Mouse (Mus musculus): Measurements from ENCODE around the gene Mfsd12.

The Mfsd12 gene

DNA sequence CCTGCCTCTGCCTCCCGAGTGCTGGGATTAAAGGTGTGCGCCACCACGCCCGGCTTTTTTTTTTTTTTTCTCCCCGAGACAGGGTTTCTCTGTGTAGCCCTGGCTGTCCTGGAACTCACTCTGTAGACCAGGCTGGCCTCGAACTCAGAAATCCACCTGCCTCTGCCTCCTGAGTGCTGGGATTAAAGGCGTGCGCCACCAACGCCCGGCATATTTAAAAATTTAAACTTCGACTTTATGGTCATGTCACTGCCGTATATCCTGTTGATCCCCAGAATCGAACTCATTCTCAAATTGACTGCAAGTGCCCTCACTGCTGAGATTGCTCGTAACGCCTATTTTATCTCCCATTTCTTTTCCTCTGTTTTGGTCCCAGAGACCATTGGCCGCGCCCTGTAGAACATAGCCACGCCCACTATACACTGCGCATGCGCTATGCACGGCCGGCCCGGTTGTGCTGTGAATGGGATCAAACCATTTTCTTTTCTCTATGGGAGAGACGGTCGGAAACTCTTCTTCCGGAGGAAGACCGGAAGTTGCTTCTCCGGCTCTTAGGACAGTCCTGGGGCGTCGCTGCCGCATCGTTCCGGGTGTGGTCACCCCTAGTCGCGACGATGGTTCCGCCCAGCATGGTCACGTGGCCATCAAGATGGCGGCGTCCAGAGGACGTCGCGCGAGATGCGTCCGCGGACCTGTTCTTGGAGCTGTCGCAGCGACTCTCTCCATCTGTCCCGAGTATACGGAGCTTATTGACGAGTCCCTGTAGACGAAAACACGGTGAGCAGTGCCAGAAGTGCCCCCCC is 26.7 kb downstream of the Mfsd12 start, which contains the start of the genes Dohh and Gm48551:
Dohh (plus strand) TSS at position 627 of the 803 bp plus-strand sequence.
Gm48551 (plus strand) TSS at position 665 of the 803 bp plus-strand sequence.
- peak; percentile 100 for DNase-seq (ENCODE audit: low spot score)

DNA sequence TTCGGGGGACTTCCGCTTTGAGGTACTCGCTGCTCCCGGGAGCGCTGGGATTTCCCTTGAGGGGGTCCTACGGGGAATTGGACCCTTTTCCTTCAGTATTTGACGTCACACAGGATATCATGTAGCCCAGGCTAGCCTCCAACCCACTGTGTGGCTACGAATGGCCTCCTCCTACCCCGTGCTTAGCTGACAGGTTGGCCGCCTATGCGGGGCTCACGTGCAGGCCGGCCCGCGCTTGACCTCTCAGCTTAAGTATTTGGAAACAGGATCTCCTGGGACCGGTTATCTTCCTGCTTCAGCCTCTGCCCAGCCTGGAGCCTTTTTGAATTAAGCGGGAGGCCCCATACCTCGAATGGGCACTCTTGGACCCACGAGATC is 27.3 kb downstream of the Mfsd12 start:
- no peak for DNase-seq (ENCODE audit: low spot score)

DNA sequence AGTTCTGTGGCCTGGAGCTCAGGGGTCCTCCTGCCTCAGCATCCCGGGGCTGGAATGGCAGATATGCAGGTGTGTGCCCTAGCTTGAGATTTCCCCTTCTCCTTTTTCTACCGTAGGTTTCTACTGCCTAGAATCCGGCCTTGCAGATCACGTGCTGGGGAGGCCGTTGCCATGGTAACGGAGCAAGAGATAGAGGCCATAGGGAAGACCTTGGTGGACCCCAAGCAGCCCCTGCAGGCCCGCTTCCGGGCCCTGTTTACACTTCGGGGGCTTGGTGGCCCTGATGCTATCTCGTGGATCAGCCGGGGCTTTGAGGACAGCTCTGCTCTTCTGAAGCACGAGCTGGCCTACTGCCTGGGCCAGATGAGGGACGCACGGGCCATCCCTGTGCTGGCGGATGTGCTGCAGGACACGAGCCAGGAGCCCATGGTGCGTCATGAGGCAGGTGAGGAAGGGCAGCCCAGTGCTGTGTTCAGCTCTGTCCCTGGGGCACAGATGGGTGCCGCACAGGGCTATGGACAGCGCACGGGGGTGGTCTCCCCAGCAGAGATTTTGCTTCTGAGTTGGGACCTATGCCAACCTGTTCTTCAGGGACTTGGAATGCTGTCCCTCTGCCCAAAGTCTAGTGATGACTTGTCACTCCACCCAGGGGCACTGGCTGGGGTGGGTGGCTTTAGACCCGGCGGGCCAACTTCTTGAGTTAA is 28.5 kb downstream of the Mfsd12 start:
- no peak for DNase-seq (ENCODE audit: low spot score)

DNA sequence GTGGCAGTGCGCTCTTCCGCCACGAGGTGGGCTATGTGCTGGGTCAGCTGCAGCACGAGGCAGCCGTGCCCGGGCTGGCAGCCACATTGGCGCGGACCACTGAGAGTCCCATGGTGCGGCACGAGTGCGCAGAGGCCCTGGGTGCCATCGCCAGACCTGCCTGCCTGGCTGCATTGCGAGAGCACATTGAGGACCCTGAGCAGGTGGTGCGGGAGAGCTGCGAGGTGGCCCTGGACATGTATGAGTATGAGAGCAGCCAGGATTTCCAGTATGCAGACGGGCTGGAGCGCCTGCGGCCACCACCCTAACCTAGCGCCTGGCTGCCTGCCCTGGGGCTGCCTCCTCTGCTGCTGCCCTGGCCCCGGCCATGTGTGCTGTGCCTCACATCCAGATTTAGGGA is 30.4 kb downstream of the Mfsd12 start:
- no peak for DNase-seq (ENCODE audit: low spot score)

DNA sequence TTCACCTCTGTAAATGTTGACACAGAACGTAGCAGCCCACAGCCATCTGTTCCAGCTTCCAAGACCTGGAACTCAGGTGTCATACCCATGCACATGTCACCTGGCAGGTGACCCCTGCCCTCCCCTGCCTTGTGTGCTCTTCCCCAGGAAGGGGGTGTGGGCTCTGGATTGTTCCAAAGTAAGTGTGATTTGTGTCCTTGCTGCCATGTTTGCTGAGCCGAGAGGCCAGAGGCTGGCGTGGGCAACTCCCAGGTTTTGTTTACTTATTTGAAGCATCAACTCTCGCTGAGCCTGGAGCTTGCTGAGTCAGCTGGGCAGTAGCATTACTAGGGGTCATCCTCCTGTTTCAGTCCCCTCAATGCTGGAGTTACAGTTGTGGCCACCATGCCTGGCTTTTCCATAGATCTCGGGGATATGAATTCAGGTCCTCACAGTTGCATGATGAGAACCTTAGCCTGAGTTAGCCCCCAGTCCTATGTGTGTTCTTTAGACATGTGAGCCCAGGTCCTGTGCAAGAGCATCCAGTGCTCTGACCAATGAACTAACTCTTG is 31.3 kb downstream of the Mfsd12 start, which contains the start of gene Gm48552:
Gm48552 (plus strand) TSS at position 501 of the 551 bp plus-strand sequence.
- DNase-seq (ENCODE audit: low spot score): no peak

DNA sequence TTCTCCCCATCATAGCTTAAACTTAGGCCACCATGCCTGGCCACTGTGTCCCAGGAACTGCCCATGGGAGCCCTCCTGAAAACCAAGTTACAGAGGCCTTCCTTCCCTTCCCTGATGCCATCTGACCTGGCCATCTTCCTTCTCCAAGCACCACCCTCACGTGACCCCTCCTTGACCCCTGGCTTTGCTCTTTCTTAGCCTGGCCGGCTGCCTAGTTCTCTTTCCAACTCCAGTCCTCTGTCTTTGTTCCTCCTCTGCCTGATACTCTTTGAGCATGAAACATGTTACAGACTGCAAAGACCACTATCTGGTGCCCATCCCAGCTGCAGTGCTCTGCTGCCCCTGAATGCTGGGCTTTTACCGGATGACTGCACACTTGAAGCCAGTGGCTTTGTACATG is 32.1 kb downstream of the Mfsd12 start:
- no peak for DNase-seq (ENCODE audit: low spot score)

DNA sequence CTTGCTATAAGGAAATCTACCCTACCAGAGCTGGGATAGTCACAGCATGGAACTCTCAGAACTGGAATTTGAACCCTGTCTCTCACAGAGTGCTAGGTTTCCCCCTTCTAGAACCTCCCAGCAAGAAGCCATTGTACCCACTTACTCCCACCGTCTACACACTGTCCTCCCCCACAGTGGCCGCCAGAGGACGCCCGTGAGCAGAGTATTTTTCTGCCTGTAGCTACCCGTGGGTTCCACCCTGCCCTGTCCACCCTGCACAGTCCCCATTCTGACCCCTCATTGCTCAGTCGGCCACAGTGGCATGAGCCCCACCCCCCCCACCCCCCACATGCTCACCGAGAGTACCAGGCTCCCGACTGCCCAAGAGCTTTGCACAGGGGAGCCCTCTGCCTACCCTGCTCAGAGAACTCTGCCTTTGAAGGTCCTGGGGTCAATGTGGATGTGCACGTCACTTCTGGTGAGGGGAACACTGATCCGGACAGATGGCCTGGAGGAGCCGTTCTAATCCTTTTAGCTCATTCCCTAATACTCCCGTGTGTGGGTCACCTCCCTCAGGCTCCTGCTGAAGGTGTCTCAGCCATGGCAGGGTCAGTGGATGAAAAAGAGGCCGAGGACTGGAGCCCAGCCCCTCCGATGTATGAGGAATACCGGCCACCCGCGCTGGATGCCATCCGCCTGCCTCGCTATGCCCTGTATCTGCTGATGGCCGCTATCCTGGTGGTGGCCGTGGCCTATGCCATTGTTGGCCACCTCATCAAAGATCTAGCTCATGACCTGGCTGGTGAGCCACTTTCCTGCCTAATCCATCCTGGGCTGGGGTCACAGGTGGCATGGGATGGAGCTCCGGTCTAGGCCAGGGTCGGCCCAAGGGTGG is 32.7 kb downstream of the Mfsd12 start:
- DNase-seq (ENCODE audit: low spot score): peak; percentile 73

DNA sequence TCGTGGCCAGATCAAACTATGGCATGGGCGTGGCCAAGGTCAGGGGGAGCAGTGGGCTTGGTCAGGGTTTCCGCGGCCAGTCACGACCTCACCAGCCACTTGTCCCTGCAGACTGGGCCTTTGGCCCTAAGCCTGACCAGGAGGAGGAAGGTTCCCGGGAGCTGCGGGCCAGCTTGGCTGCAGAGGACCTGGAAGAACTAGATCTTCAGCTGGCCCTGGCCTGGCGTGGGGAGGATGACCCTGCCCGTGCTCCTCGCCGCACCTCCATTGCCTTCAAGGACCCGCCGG is 33.3 kb downstream of the Mfsd12 start:
- no peak for DNase-seq (ENCODE audit: low spot score)

DNA sequence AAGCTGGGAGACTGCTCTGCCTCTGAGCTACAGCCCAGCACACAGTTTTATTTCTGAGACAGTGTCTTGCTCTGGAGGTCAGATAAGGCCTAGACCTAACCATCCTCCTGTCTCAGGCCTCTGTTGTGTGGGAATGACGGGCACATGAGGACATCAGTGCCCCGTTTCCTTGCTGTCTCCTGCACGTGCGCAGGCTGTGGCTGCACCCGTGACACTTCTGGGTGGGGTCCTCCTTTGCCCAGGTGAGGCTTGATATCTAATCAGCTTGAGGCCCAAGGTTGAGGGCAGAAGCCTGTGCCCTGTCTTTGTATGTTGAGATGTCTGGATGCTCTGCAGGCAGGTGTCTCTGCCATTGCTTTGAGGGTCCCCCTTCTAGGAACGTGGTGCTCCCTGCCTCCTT is 35.0 kb downstream of the Mfsd12 start:
- no peak for DNase-seq (ENCODE audit: low spot score)

DNA sequence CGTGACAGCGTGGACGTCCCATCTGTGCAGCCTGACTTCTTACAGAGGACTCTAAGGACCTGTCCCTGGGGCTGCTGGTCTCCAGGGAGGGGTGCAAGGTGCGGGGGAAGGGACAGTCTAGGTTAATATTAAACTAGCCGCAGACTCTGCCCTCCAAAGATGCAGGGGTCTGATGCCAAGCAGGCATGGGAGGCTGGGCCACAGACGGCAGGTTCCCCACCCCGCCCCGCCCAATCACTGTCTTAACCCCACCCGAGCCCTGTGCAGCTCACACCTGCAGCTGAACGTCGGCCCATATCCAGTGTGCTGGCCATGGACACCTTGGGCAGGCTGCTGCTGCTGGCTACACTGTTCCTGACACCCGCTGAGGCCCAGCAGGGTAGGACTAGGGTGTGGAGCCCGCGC is 35.5 kb downstream of the Mfsd12 start, which contains the start of gene Smim24:
Smim24 (plus strand) TSS at position 271 of the 405 bp plus-strand sequence.
- no peak for DNase-seq (ENCODE audit: low spot score)

DNA sequence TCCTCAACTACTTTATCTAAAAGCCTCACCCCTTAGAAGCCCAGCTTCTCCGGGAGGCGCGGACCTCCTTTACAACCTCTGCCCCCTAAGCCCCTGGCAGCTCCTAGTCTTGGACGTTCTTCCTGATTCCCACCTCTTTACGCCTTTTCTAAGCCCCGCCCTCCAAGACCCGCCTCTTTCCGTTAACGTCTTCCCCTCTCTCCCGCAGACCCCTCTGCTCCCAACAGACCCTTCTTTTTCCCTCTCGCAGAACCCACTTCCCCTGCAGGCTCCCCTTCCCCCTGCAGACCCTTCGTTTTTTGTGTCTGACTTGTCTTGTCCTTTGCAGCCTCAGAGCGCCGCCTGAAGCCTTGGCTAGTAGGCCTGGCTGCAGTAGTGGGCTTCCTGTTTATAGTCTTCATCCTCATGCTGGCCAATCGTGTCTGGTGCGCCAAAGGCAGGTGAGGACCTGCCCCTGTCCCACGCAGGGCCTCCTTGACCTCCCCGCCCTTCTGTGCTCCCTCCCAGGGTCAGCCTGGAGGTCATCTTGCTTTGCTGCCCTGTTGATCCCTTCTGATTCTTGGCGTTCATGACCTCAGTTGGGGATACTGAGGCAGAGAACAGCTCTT is 36.3 kb downstream of the Mfsd12 start:
- no peak for DNase-seq (ENCODE audit: low spot score)

DNA sequence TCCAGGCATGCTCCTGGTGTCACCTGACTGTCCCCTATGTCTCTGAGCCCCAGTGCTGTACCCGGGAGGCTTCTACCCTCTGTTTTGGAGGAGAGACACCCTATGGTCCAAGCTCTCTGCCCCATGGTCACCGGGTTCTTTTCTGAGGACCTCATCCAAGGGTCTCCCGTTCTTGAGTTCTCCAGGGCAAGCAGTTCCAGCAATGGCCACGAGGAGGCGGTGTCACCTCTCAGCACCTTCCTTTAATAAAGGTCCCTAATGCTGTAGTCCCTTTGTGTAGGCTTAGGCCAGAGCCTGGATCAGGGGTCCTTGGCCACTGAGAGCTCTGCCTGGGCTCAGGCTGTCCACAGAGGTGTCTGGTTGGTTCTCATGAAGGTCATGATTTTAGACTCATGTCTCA is 37.8 kb downstream of the Mfsd12 start:
- peak; percentile 64 for DNase-seq (ENCODE audit: low spot score)

DNA sequence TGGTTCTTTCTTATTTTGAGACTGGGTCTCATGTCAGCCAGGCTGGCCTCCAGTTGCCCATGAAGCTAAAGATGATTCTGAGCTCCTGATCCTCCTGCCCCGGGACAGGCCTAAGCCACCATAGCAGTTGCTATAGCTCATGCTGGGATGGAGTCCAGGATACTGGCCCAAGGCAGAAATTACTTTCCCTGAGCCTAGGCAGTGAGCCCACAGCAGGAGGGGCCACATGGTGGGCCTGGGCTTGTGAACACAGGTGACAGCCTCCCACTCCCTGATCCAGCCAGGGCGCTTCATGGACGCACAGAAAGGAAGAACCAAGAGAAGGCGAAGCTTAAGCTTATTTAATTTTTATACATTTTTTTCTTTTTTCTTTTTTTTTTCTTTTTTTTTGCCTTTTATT is 38.6 kb downstream of the Mfsd12 start:
- no peak for DNase-seq (ENCODE audit: low spot score)

DNA sequence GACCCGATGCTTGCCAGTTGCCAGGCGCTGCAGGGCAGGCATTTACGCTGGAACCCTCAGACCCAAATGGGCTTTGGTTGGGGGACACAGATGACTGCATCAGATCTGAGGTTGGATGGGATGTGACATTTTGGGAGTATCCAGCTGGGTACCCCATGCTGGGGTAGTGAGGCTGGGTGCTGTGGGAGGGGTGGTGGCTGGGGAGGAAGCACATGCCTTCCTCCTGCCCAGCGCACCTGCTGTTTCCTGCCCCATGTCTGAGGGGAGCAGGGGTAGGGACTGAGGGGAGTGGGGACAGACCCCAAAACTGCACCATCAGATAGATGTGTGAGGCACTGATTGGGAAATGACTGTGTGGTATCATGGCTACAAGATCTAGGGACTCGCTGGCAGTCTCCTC is 39.5 kb downstream of the Mfsd12 start:
- no peak for DNase-seq (ENCODE audit: low spot score)

DNA sequence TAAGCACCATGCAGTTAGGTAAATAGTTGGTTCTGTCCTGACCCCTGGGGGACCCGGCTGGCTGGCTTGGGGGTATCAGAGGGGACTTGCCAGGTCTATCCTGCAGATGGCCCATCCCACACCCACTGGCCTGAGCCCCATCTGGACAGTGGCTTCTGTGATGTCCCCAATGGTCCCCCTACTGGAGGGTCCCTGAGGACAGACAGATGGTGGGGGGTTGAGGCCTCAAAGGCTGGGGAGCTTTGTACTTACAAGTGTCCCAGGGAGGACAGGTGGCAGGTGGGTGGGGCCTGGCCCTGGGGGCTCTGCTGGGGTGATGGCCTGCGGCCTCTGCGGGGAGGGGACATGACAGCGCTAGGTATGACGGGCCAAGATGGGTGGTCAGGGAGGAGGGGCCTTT is 42.0 kb downstream of the Mfsd12 start:
- no peak for DNase-seq (ENCODE audit: low spot score)

DNA sequence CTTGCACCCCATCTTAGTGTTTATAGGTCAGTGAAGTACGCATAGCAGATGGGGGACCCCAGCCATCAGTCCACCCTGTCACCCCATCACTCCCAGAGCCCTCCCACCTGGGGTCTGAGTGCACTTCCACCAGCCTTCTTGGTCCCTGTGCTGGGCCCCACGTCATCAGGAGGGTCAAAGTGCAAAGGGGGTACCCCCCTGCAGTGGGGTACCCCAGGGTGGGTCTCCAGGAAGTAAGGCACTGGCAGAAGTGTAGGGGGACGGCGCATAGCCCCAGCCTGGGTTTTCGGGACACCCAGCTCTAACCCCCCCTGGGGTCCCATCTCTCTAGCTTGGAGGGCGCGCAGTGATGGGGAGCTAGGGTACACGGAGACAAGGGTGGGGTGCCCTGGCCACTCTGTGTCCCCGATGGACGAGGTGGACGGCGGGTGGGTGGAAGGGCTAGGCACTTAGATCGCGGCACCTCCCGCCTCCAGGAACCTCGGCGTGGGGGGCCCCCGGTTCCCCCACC is 42.6 kb downstream of the Mfsd12 start:
- no peak for DNase-seq (ENCODE audit: low spot score)

DNA sequence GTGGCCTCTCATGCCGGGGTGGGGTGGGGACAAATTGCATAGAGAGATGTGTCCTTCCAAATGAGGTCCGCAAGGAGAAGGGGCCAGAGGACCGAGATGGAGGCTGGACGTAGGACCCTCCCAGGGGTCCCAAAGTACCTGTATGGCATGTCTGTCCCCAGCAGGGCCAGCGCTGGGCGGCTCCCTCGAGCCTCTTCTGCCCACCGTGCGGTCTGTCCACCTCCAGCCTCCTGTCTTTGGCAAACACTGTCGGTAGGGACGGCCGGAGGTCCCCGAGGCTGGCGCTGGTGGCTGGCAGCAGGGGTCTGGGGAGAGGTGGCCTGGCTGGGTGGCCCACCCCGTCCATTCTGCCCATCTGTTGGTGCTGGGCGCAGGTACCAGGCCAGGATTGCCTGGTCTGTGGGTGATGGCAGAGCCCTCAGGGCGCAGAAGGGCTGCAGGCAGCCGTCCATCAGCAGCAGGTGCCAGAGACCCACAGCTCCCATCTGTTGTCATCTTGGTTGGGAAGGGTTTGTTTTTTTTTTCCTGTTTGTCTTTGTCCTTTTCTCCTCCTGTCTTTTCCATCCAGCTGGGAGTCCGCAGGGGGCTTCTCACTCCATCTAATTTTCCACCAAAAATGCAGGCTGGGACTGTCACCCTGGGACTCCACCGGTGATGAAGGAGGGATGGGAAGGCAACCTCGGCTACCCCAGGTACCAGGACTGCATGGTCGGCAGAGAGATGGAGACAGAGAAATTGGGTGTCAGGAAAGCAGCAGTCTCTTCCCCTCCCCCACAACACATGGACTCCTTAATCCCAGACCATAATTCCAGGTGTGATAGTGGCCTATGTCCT is 43.3 kb downstream of the Mfsd12 start:
- no peak for DNase-seq (ENCODE audit: low spot score)

DNA sequence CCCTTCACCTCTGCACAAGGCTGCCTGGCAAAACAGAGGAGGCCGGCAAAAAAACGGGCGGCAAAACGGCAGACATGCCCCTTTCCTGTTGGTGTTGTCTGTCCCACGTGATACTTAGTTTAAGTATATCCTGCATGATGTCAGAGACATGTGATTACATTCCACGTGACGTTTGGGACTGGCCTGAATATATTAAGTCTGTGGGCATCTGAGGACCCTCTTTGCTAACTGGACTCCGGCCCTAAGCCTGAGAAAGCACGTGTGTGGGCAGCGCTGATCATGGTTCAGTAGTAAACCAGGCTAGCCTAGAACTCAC is 43.9 kb downstream of the Mfsd12 start:
- DNase-seq (ENCODE audit: low spot score): no peak

DNA sequence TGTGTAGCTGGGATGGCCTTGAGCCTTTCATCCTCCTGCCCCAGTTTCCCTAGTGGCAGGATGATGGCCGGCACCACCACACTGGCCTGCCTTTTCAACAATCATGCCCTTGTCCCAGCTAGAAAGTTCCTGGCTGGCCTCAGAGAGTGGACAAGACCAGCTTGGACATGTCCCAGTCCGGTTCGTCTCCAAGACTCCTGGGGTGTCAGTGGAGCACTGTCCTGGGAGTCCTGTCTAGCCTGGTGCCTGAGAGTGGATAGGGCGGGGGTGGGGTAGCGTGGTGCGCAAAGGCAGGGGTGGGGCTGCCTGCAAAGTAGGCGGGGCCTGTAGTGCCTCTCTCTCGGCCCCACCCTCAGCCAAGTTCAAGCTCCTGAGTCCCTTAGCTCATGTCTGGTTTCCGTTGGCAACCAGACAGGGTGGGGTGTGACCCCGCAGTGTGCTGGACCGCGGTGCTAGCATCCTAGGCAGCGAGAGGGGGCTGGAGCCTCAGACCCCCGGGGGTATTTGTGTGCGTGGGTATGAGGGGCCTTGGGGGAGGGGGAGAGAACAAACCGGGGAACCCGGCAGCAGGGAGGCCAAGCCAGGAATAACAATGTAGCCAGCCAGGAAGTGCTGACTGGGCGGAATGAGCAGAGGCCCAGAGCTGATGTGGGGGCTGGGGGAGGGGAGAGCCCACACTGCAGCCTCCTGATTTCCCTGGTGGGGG is 44.4 kb downstream of the Mfsd12 start:
- peak; percentile 63 for DNase-seq (ENCODE audit: low spot score)

DNA sequence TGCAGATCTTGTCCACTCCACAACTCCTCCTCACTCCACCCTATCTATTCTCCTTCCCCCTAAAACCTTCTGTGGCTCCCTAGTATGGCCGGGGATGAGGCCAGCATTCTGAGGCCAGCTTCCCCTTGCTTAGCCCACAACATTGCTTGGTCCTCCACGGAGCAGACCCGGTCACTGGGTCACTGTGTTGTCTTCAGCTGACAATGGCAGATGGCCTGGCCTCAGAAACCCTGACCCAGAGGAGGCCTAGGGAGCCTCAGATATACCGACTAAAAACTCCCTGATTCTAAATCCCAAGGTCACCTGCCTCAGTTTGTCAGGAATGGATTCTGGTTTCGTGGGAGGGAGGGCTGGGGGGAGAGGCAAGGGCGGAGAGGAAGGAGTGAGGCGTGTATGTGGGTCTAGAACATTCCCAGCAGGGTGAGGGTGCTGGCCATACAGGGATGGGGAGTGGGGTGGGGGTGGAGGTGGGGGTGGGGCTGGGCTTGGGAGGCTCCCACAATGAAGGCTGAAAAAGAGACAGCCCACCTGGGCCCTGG is 45.0 kb downstream of the Mfsd12 start:
- DNase-seq (ENCODE audit: low spot score): no peak

Measured in urinary bladder, postnatal 25 days (tissue).